Mouse (Mus musculus) cortical plate, adult 2 months (tissue): ENCODE data around the gene Actn1. TPM values are rescaled to one million over a fixed set of nuclear protein-coding genes. Genes with fewer than 3 reads are reported as not detected.

Experiments used
- H3K27ac ChIP-seq: fragments of 200-500 bp; 2 replicates; pipeline ENCODE4 v1.5.1; 2012; ENCODE audit warnings: low read length, control low read depth, inconsistent platforms; ENCODE audit not compliant: insufficient read depth
- H3K4me1 ChIP-seq: fragments of 200-500 bp; 2 replicates; pipeline ENCODE4 v1.6.1; 2011; ENCODE audit warnings: low read length; ENCODE audit not compliant: control insufficient read depth, insufficient read depth
- H3K4me3 ChIP-seq: fragments of 200-500 bp; 2 replicates; pipeline ENCODE4 v1.5.1; 2011; ENCODE audit warnings: mild to moderate bottlenecking, low read length, control low read depth; ENCODE audit not compliant: insufficient read depth
- CTCF ChIP-seq: fragments of 200-500 bp; IDR thresholded peaks from 2 replicates; pipeline ENCODE4 v1.5.1; 2011; ENCODE audit warnings: mild to moderate bottlenecking, control low read depth, low read length; ENCODE audit not compliant: insufficient read depth; ENCODE audit errors: extremely low read depth
- POLR2A ChIP-seq: fragments of 200-500 bp; IDR thresholded peaks from 2 replicates; pipeline ENCODE4 v1.6.1; 2011; ENCODE audit warnings: mild to moderate bottlenecking, low read length, control low read depth; ENCODE audit not compliant: insufficient read depth; ENCODE audit errors: extremely low read depth
- polyA plus RNA-seq: library from polyadenylated mRNA; depleted of rRNA; stranded (reverse); fragments of >200 nt; gene quantifications from 2 replicates; pipeline ENCODE4 v1.2.3, GENCODE M21; 2012

Actn1 gene
- polyA plus RNA-seq, 1 experiment, result 96.3 TPM

- Histone ChIP-seq H3K27ac (no peak overlapping the region), H3K4me1 (peaks cover 1% of the 10 kb centered on the region; the same call in 1 of the 2 replicates), H3K4me3 (no peak overlapping the region)
- no peak for TF ChIP-seq CTCF
- TF ChIP-seq POLR2A, result no peak
These were observed 93.5 kb downstream of the Actn1 start for GRCm38 (mm10) chr12:80166651-80167050.

GRCm38 (mm10) chr12:80164526-80164925 lies 95.6 kb downstream of the Actn1 start:
- no peak overlapping the region for H3K27ac ChIP-seq
- TF ChIP-seq CTCF (no peak), POLR2A (no peak)
- peaks cover 1% of the 10 kb centered on the region; the same call in 1 of the 2 replicates for H3K4me1 ChIP-seq
- no peak overlapping the region for H3K4me3 ChIP-seq

GRCm38 (mm10) chr12:80162448-80162847 lies 97.7 kb downstream of the Actn1 start:
- TF ChIP-seq CTCF (no peak), POLR2A (no peak)
- Histone ChIP-seq H3K27ac (no peak overlapping the region), H3K4me1 (0 out of 2 replicates have a peak, but pooled peaks cover 1% of the 10 kb centered on the region), H3K4me3 (no peak overlapping the region)

DNA sequence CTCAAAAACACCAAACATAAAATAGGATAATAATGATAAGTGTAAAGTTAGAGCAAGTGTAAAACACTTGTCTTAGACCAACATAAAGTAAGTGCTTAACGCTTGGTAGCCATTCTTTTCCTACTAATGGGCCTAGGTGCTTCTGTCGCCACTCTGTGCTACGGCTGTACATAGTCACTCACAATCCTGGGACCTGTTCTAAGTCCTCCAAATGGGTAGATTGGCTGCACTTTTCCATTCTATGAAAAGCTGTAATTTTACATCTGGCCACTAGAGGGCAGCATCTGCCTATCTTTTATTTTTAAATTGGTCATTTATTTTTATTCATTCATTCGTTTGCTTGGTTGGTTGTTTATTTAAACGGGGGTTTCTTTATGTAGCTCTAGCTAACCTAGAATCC lies 102.5 kb downstream of the Actn1 start:
- Histone ChIP-seq H3K27ac (no peak overlapping the region), H3K4me3 (no peak overlapping the region), H3K4me1 (no peaks in the 10 kb centered on the region)
- peak; percentile 13; the same call in 1 of the 2 replicates for TF ChIP-seq CTCF
- TF ChIP-seq POLR2A, result no peak

DNA sequence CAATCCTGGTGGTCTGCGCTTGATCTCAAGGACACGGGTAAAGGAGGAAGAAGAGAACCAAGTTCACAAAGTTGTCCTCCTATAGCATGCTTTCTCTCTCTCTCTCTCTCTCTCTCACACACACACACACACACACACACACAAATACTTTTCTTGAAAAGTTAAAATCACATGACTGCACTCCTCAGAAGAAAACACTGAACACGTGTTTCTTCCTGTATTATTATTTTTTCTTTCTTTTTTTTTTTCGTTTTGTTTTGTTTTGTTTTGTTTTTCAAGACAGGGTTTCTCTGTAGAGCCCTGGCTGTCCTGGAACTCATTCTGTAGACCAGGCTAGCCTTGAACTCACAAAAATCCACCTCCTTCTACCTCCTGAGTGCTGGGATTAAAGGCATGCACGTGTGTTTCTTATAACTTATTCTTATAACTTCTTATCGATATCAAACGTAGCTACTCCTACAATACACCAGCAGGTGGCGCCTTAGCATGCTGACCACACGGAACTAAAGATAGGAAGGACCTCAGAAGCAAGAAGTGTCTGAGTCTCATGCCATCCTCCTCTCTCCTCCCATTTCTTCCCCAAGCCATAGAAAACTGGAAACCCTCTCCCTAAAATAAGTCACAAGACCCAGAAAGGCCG lies 106.4 kb downstream of the Actn1 start:
- peak; percentile 76 for TF ChIP-seq CTCF
- TF ChIP-seq POLR2A, result no peak
- H3K27ac ChIP-seq, result no peak overlapping the region

GRCm38 (mm10) chr12:80153078-80153477 lies 107.1 kb downstream of the Actn1 start:
- no peak overlapping the region for H3K27ac ChIP-seq

More for the DNA sequence above, 106.4 kb downstream of the Actn1 start:
- H3K4me1 ChIP-seq, result no peaks in the 10 kb centered on the region
- no peak overlapping the region for H3K4me3 ChIP-seq

DNA sequence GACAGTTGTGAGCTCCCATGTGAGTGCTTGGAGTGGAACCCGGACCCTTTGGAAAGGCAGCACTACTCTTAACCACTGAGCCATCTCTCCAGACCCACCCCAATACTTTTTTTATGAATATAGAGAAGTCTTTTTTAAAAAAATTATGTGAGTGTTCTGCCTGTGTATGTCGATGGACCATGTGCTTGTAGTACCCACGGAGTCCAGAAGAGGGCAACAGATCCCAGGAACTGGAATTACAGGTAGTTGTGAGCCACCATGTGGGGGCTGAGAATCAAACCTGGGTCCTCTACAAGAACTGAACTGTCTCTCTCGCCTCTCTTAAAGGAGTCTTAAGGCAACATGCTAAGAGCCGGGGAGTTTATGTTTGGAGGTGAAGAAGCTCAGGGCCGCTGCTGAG lies 108.3 kb downstream of the Actn1 start:
- TF ChIP-seq CTCF (no peak), POLR2A (no peak)
- Histone ChIP-seq H3K27ac (no peak overlapping the region), H3K4me3 (no peak overlapping the region), H3K4me1 (no peaks in the 10 kb centered on the region)

More at GRCm38 (mm10) chr12:80153078-80153477, 107.1 kb downstream of the Actn1 start:
- no peaks in the 10 kb centered on the region for H3K4me1 ChIP-seq
- TF ChIP-seq CTCF (no peak), POLR2A (no peak)
- no peak overlapping the region for H3K4me3 ChIP-seq

DNA sequence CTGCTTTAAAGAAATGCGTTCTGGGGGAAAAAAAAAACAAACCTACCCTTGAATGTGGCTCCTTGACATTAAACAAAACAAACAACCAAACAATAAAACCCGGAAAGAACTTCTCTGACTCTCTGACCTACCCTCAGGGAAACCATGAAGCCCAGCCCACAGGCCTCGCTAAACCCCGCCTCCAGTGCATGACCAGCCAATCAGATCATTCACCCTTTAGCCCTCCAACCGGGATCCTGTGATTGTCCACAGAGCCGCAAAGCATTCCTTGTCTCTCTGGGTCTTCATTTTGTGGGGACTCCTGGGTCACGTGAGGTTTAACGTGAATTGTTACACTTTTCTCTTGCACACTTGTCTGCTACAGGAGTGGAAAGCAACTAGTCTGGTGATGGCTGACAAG lies 109.5 kb downstream of the Actn1 start:
- no peak overlapping the region for H3K4me3 ChIP-seq
- no peak overlapping the region for H3K27ac ChIP-seq
- H3K4me1 ChIP-seq, result no peaks in the 10 kb centered on the region
- no peak for TF ChIP-seq POLR2A
- TF ChIP-seq CTCF, result no peak

GRCm38 (mm10) chr12:80147563-80148214 lies 112.5 kb downstream of the Actn1 start:
- TF ChIP-seq CTCF (no peak), POLR2A (no peak)
- H3K27ac ChIP-seq, result no peak overlapping the region
- no peaks in the 10 kb centered on the region for H3K4me1 ChIP-seq
- H3K4me3 ChIP-seq, result no peak overlapping the region
